Mouse (Mus musculus): Measurements from ENCODE around the gene Fut2.

The Fut2 gene

DNA sequence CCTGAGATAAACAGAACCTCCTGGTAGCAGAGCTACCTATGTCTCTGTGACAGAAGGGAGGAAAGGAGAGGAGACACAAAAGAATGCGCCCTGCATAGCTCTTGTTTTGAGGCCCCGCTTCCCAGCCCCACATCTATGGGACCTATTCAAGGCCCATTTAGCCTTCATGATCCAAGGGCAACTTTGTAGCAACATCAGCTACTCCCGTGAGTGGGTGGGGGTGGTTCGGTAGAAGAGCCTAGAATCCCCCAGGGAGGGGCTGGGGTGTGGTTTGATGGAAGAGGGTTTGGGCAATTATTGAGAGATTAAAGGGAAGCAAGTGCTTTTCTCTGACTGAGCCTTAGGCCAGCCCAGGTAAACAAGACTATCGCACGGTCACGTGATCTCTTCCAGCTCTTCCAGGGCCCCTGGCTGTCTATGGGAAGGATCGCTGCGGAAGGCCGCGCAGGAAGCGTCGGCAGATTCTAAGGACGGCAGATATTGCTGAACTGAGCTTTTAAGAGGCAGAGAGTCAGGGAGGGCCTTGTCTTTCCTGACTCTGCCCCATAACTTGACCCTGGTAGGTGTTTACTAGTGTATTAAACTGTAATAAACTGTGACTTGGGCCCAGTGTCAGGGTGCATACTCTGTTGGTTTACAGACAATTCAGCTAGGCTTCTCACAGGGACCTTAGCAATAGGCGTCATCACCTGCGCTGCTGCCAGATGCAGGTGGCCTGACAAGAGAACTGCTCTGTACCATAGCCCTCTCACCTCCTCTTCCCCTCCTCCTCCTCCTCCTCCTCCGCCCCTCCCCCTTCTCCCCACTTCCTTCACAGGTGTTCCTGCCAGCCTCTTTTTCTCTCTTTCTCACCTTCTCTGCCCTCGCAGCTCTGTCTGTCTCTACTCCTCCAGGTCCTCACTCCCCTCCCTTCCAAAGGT lies 67.0 kb downstream of the Fut2 start:
- no peak for DNase-seq (ENCODE audit: low spot score in 2 of 2)

Data from spleen, postnatal 14 days (tissue).